Mouse (Mus musculus): ENCODE measurements around the gene Hist1h2af.

DNA sequence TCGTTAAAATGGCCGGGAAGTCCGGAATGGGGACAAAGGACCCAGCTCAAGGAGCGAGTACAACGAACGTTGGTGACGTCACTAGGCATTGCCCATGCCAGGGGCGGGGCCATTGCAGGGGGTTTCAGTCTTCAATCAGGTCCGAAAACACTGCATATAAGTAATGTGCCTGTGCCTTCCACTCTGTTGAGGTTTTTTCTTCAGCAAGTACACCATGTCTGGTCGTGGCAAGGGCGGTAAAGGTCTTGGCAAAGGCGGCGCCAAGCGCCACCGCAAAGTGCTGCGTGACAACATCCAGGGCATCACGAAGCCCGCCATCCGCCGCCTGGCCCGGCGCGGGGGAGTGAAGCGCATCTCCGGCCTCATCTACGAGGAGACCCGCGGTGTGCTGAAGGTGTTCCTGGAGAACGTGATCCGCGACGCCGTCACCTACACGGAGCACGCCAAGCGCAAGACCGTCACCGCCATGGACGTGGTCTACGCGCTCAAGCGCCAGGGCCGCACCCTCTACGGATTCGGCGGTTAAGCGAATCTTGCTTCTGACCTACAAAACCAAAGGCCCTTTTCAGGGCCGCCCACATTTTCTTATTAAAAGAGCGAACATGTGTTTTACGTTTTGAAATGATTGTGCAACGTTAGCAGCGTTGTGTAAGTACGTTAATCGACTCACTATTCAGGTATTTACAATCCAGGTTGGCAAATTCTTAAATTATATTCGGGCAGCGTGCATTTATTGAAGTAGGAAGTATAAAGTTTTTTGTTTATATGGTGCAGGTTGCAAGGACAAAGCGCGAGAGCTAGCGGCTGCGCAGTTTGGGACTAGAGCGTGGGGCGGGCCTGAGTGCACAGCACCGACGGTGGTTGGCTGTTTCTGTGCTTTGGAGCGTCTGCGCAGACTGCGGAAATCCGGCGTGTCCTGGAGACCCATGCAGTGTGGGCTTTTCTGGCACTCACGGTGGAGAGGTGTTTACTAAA lies 2.5 kb upstream of the Hist1h2af start, which contains the start of gene Hist1h4h:
- TF ChIP-seq CTCF (IDR thresholded peaks at IDR 0.05; ENCODE audit: control insufficient read depth, insufficient read depth, insufficient read length) (no peak), CEBPB (IDR thresholded peaks at IDR 0.05; ENCODE audit: low read depth) (peak; percentile 92), FOSL1 (IDR thresholded peaks at IDR 0.05; ENCODE audit: insufficient read depth, low read length, poor library complexity, severe bottlenecking) (no peak), MYOG (IDR thresholded peaks at IDR 0.05; ENCODE audit: control insufficient read depth, extremely low read depth, insufficient read length) (no peak), MAX (IDR thresholded peaks at IDR 0.05) (no peak)

All from C2C12 (cell line).